Mouse (Mus musculus) monocyte, adult 5-6 weeks (primary cell): ENCODE results near the gene Ptprs. TPM values are rescaled to one million over a fixed set of nuclear protein-coding genes. Genes with fewer than 3 reads are reported as not detected.

Experiments
- ATAC-seq: fragments of 153-309, 156-312 bp; replicated peaks from 2 replicates; pipeline ENCODE4 v1.8.0; 2017; ENCODE audit warnings: mild to moderate bottlenecking; ENCODE audit not compliant: low TSS enrichment, insufficient number of reproducible peaks, severe bottlenecking, poor library complexity, low FRiP score
- total RNA-seq: library from RNA; stranded (forward); fragments of 200-1000, 200-491, 200-594 nt; gene quantifications from 3 replicates; pipeline ENCODE4 v1.2.3, GENCODE M21; 2017

Ptprs gene
- total RNA-seq, 1 experiment from 2014 or later, result 40.8 TPM

DNA sequence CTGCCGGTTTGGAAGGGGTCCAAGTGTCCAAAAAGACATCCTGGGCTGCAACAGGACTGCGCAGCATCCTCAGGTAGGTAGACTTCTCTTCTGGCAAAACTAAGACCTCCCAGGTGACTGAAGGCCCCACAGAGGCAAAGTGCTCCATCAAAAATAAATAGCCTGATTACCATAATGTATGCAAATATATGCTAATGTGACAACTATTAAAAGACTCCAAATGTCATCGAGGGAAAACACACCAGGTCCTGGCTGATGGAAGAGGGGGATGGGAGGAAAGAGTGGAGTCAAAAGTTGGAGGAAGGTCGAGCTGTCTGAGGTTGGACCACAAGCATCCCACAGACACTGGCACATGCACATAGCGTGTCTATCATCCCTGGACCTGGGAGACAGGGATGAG lies 22.9 kb upstream of the Ptprs start:
- ATAC-seq, result no peak

DNA sequence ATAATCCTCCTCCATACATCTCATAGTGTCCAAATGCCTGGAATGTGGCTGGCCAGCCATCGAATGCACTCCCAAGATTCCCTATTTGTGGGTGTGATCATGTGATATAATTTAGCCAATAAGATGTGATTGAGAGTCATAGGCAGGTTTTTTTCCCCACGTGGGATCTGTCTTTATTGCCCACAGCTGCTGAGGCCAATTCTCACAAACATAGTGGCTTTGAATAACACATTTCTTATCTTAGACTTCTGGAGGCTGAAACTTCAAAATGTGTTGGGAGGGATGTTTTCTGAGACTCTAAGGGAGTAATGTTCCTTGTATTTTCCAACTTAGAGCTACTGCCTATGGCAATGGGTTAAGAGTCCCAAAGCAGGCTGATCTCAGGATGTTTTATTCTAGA lies 18.2 kb upstream of the Ptprs start:
- ATAC-seq, result no peak

DNA sequence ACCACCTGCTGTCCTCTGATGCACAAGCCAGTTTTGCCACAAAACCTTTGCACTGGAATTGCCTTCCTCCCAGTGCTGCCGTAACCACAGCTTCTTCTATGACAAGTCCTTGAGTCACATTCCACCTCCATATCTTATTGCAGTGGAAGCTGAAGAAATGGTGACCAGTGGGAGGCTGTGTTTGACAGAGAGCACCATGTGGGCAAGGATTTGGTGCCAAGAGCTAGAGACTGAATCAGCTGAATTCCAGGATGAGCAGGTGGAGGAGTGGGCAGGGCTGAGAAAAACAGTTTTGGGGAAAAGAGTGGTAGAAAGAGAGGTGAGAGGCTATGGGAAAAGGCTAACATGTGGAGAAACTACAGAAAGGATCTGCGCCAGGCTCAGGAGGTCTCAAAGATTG lies 17.6 kb upstream of the Ptprs start:
- ATAC-seq, result no peak

DNA sequence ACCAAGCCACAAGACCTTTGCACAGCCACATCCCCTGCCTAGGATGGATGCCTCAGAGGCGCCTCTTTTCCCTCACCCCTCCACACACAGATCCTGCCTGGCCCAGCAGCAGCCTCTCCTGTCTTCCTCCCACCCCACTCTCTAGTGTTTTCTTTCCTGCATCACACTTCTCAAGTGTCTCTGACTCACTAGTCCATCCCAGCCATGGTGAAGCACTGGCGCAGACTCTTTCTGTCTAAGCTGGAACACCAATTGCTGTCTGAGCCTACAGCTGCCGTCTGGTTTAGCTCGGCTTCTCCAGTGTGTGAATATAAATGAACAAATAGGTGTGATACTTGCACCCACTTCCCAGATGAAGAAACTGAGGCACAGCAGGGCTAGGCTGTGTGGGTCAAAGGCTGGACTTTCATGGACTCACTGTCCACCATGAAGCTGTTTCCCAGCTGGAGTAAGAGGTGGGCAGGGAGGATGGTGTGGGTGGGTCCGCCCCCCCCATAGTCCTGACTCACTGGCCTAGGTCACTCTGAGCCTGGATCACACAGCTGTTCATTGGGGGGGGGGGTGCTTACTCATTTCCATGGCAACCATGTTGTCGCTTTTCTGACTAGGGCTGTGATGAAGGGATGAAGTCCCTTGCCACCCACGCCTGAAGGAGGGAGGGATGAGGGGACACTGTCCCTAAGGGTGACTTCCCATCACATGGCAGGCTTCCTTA lies 14.3 kb upstream of the Ptprs start:
- no peak for ATAC-seq

DNA sequence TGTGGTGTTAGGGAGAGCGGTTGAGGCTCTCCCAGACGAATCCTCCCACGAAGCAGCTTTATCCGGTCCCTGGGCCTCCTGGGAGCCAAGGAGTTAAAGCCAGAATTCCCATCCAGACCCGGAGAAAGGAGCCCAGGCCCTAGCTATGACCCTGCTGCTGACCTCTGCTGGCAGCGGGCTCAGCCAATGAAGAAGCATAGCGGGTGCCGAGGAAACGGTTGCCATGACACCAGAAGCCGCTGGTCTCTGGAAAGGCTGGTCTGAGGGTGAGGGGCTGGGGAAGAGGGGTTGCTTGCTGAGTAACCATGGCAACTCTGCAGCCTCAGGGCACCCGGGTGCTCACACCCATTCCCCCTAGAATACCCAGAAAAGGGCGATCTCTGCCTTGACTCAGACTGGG lies 11.7 kb upstream of the Ptprs start:
- ATAC-seq, result no peak

DNA sequence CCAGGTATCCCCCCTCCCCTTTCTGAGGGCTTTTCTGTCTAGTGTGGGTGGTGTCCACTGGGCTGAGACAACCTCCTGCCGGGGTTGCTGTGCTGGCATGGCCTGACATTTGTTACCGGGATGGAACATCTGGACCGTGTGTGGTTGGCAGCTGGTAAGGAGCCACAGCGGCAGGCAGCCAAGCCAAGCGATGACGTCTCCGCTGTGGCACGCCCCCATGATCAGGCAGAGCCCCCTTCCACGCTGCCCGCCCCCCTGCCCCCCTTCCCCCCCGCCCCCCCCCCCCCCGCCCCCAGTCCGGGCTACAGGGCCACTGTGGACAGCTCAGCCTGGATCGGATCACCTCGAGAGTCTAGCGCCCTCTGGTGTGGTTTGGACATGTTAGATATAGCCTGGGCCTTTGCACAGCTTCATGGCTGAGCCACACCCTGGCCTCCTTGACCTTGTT lies 11.2 kb upstream of the Ptprs start:
- ATAC-seq, result 0 out of 2 replicates have a peak, but pooled peaks have one; percentile 40

DNA sequence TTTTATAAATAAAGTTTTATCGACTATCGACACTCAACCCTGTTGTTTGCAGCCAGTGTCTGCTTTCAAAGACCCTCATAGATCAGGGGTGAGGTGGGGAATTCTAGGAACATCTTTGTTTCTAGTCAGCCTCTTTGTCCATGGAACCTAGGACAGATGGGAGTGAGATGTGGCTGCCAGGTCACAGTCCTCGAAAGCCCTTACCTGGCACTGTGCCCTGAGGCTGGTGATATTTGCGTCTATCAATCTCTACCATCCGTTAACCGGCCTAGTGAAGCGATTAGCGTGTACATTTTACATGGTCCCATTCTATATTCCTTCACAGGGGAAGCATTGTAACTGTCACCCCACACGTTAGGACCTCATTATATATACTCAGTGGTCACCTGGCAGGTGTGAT lies 9.6 kb upstream of the Ptprs start:
- no peak for ATAC-seq

DNA sequence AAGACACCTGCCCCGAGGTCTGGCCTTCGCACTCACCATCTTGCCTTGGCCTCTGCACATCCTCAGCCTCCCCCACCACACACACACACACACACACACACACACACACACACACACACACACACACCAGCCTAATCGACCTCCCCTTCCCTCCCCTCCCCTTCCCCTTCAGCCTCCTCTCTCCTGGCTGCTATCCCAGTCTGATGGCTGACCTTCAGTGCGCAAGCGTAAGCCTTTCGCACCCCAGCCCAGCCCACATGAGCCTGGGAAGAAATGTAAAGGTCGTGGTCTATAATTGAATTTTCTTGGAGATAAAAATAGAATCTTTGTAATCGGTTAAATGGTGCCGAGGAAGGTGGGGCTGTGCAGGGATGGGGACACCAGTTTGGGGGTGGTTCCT lies 8.8 kb upstream of the Ptprs start:
- ATAC-seq, result no peak

DNA sequence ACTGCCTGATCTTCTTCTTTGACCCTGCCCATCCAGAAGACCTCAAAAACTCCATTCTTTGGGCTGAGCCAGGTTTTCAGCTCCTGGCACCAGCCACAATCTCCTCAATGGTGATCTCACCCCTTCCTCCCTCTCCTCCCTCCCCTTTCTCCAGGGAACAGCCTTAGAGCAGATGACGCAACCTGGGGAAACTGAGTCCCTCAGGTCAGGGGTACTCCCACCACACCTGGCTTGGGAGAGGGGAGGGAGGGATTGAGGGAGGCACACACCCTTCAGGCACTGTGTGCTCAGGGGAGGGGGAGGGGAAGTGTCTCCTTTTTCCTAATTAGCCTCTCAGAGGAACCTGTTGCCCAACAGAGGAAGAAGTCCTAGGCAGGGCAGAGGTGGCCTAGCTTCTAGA lies 6.4 kb upstream of the Ptprs start:
- no peak for ATAC-seq

DNA sequence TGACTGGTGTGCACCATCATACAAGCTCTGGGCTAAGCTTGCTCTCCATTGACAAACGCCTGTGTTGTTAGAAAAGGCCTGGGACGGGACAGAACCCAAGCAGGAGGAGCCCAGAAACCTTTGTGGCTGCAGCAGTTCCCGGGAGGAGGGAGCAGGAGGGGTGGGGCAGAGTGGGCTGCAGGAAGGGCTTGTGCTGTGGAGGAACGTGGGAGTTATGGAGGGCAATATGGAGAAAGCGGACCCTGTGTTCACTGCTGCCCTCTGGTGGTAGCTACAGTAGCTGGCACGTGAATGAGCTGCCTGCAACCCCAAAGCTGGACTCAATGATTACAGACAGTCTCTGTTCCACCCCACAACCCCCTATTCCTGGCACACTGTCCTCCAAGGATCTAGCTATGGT lies 3.1 kb upstream of the Ptprs start:
- ATAC-seq, result peak; percentile 60

DNA sequence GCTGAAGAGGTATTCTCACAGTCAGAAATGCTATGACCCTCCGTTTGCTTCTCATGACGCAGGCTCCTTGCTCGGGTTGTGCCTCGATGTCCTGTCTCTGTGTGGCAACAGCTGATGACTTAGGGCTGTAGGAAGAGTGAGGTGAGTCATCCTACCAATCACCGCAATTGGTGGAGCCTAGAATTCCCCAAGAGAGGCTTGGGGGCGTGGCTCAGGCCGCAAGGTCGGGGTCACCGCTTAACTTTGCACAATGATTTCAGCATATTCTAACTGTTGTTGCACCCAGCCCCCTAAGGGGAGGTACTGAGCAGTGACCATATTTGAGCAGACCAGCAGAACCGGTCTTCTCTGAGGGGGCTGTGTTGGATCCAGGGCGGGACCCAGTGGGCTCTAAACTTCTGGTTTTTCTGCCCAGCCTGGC lies 1.9 kb upstream of the Ptprs start:
- ATAC-seq, result no peak

DNA sequence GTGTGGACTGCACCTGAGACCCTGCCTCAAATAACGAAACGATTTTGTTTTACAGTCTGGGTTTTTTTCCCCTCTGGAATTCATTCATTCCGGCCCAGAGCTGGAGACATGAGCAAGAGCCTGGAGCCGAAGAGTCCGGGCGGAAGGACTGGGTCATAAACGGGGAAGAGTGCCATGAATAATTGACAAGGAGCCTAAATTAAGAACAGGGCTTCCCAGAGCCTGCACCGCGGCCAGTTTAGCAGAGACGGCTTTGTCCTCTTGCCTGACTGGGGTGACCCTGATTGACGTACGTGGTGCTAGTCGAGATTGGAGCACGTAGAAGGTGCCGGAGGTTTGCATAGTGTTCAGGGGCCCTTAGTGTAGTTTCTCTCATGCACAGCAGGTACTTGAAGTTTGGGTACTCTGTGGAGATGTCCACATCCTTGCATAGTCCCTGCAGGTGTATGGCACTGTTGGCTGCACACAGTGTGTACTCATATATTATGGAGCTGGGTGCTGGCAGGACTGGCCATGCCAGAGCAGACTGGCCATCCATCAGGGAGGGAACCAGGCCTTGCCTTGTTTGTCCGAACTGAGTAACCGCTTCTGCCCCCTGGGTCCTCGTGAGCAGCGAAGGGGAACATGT lies 1.0 kb upstream of the Ptprs start:
- no peak for ATAC-seq

DNA sequence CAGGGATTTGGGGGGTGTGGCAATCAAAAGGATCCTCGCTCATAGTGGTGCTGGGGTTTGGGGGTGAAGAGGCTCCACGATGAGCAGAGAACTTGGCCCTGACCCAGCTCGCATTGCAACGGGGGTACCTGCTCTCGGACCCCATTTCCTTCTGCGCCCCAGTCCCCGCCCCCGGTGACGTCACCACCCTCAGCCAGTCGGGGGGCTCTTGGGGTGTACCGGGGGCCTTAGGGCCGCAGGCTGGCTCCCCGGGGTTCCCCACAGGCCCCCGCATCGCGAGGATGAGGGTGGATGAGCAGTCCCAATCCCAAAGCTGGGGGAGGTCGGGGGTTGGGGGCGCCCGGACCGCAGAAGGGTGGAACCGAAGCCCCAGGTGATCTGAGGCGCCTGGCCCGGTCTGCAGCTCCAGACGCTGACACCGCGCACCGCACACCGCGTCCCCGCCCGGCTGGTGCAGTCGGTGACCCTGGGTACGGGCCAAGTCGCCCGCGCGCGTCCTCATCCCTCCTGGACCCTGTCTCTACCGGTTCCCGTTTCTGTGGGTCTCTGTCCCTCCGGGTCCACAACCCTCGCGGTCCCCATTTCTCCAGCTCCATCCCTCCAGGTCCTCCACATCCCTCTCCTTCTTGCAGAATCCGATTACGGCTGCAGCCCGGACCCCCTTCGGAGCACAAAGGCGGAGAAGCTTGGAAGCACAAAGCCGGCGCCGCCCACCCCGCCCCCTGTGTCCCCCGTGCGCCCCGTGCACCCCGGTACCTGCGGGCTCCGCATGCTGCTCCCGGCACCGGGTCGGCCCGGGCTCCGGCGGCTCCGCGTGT lies 490 bp downstream of the Ptprs start:
- no peak for ATAC-seq

DNA sequence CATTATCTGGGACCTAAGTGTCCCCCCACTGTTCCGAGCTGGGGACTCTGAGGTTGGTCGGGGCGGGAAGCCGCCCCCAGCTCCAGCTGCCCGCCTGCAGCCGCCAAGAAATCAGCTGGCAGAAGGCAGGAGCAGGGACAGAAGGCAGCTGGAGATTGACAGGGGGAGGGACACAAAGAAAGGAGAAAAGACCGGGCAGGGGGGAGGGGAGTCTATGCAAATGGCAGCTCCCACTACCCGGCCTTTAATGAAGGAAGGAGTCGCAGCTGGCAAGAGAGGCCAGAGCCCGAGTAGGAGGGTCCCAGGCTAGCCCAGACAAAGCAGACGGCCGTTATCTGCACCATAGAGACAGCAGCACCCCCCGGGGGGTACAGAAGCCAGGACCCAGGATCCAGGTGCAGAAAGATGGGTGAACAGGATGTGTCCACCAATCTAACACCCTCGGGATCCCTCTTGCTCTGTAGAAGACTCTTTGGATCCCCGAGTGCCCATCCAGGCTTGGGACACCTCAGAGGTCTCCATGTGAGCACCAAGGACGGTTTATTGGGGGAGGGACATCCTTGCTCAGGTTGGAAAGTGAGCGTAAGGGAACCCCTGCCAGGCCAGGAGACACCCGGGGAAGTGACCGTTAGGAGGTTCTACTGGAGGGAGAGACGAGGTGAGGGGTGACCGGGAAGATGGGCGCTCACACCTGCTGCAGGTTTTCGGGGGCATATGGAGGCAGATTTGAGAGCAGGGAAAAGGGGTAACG lies 1.3 kb downstream of the Ptprs start:
- ATAC-seq, result no peak

DNA sequence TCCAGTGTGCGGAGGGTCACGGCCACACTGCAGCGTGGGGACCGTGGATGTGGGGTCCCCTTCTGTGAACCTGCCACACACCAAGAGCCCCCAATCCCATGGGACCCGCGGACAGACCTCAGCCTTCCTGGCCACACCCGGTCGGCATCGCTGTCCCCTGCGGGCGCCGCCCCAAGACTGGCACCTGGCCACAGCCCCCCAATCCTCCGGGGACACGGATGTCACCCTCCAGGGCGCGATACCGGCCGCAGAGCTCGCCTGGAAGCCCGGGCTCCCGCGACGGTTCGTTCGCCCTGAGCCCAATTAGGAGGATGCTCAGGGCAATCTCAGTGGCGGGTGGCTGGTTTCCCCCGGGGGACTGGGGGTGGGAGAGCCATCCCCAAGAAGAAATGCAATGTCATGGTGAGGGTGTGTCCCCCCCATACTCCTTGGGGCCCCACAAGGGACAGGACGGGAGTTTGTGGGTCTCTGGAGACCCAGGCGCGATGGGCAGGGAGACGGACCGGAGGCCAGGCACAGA lies 1.9 kb downstream of the Ptprs start:
- ATAC-seq, result no peak

DNA sequence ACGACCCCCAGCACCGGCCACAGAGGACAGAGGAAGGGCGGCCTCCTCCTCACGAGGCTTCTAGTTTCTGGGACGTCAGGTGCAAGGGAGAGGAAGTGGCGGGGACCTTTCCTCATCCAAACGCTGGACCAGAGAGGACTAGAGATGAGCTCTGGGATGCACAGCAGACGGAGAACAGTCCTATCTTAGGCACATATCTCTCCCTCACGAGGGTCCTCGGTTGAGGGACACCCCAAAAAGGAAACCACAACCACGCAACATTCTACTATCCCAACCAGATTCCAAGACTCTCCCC lies 2.7 kb downstream of the Ptprs start:
- no peak for ATAC-seq

DNA sequence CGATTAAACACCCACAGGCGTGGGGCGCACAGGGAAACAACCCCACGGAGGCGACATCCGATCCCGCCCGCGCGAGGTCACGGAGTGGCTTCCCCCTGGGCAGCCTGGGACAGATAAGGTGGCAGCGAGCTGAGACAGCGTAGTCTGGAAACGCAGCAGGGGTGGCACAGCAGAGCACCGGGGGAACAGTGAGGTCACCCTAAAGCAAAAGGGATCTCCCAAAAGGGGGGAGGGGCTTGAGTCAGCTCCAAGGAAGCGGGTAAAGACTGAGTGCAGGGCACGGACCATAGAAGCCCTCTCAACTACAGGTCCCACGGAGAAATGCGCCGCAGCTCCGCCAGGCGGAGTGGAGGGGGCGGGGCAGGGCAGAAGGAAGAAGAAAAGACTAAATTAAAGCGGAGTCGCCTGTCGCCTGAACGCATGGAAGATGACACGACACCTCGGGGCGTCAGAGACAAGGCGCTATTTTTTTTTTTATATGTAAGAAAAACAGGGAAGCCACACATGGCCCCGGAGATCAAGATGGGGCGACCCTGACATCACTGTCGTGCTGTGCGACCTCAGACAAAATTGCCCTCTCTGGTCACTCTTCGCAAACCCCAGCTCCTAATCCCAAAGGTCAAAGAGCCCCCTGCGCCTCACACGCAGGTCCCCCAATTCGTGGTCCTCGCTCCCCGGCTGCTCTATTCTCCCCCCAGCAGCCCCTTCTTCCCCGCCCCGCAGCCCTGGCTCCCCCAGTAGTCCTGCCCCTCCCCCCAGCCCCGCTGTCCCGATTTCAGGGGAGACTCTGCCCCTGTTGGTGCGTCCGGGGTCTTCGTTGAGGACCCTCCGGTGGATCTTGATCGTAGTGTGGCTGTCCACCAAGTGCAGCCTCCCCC lies 3.3 kb downstream of the Ptprs start:
- ATAC-seq, result peak; percentile 48

DNA sequence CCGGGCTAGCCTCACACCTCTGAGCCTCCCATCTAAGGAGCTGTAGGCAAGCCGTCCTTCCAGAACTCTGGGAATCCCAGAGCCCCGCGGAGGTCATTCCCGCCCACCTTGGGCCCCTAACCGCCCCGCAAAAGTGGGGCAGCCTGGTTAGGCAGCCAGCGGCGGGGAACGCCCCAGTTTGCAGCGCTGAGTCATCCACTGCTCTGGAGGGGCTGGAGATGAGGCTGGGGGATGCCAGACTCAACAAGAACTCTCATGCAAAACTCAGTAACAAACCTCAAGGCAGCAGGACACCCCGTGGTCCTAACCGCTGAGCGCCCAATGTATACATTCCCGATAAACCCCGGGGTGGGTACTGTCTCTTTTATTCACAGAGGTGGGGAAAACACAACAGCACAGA lies 4.2 kb downstream of the Ptprs start:
- no peak for ATAC-seq
